Mouse (Mus musculus) G1E (cell line): ENCODE data around the gene Enc1. TPM values are rescaled to one million over a fixed set of nuclear protein-coding genes. Genes with fewer than 3 reads are reported as not detected.

Experiments used
- ATAC-seq: 2 replicates; pipeline ENCODE4 v1.8.0; 2016; ENCODE audit warnings: mild to moderate bottlenecking; ENCODE audit not compliant: insufficient number of reproducible peaks, poor library complexity, low FRiP score, severe bottlenecking; ENCODE audit errors: extremely low read depth
- DNase-seq: peaks from one replicate; pipeline ENCODE4 v3.0.0; 2012; ENCODE audit warnings: low spot score
- H3K27me3 ChIP-seq: 2 replicates; pipeline ENCODE4 v1.6.1; 2012; ENCODE audit warnings: mild to moderate bottlenecking, low read length, inconsistent platforms; ENCODE audit not compliant: insufficient read depth
- H3K36me3 ChIP-seq: replicated peaks from 2 replicates; pipeline ENCODE3; 2012; ENCODE audit warnings: mild to moderate bottlenecking, inconsistent platforms
- H3K4me1 ChIP-seq: 2 replicates; pipeline ENCODE4 v1.6.1; 2012; ENCODE audit warnings: low read depth, low read length, inconsistent platforms, mixed read lengths; ENCODE audit not compliant: insufficient read depth
- H3K4me3 ChIP-seq: 2 replicates; pipeline ENCODE4 v1.5.1; 2012; ENCODE audit warnings: low read depth, mild to moderate bottlenecking, inconsistent platforms, low read length, moderate library complexity, mixed read lengths
- H3K9me3 ChIP-seq: replicated peaks from 2 replicates; pipeline ENCODE4 v1.6.1; 2012; ENCODE audit warnings: inconsistent platforms
- CTCF ChIP-seq: IDR thresholded peaks from 2 replicates; pipeline ENCODE4 v1.5.1; 2012; ENCODE audit warnings: low read depth, low read length, inconsistent platforms, mixed read lengths
- GATA1 ChIP-seq: IDR thresholded peaks from 2 replicates; pipeline ENCODE4 v1.6.1; 2012; ENCODE audit warnings: borderline replicate concordance, low read length, inconsistent platforms, mixed read lengths
- GATA2 ChIP-seq: IDR thresholded peaks from 2 replicates; pipeline ENCODE4 v1.6.1; 2012; ENCODE audit warnings: low read depth, low read length, inconsistent platforms, borderline replicate concordance
- POLR2AphosphoS5 ChIP-seq: IDR thresholded peaks from 2 replicates; pipeline ENCODE4 v1.6.1; 2012; ENCODE audit warnings: low read depth, low read length, inconsistent platforms; ENCODE audit not compliant: insufficient replicate concordance
- TAL1 ChIP-seq: conservative IDR thresholded peaks from 2 replicates; pipeline ENCODE4 v1.6.1; 2012; ENCODE audit warnings: low read depth, low read length, inconsistent platforms, mixed read lengths
- polyA plus RNA-seq: library from polyadenylated mRNA; stranded (reverse); fragments of >175 nt; gene quantifications from 2 replicates; pipeline ENCODE4 v1.2.3, GENCODE M21; 2012
- total RNA-seq, 2 experiments: library from RNA; stranded (forward) in 1 of 2; stranded (reverse) in 1 of 2; fragments of 200-1000 nt in 1 of 2; fragments of >200 nt in 1 of 2; fragmentation: Nextera tagmentation in 1 of 2; gene quantifications; 2 replicates each; pipeline ENCODE4 v1.2.3; 2014 to 2017

Gene Enc1
- total and polyA plus RNA-seq, 3 experiments: 0.20 to 0.82 (median 0.38) TPM

DNA sequence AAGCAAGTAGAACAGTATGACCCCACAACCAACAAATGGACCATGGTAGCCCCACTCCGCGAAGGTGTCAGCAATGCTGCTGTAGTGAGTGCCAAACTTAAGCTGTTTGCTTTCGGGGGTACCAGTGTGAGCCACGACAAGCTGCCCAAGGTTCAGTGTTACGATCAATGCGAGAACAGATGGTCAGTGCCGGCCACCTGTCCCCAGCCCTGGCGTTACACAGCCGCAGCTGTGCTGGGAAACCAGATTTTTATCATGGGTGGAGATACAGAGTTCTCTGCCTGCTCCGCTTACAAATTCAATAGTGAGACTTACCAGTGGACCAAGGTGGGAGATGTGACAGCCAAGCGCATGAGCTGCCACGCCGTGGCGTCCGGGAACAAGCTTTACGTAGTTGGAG, 5.3 kb downstream of the Enc1 start:
- H3K9me3 ChIP-seq: 0 out of 2 replicates have a peak, but pooled peaks cover 4% of the 10 kb centered on the region
- peaks cover 32% of the 10 kb centered on the region for H3K27me3 ChIP-seq
- H3K4me1 ChIP-seq: no peaks in the 10 kb centered on the region
- ATAC-seq (no peak), DNase-seq (no peak)
- no peaks in the 10 kb centered on the region for H3K36me3 ChIP-seq
- no peak overlapping the region for H3K4me3 ChIP-seq
- TF ChIP-seq CTCF (no peak), TAL1 (no peak), POLR2AphosphoS5 (no peak), GATA2 (no peak), GATA1 (no peak)

DNA sequence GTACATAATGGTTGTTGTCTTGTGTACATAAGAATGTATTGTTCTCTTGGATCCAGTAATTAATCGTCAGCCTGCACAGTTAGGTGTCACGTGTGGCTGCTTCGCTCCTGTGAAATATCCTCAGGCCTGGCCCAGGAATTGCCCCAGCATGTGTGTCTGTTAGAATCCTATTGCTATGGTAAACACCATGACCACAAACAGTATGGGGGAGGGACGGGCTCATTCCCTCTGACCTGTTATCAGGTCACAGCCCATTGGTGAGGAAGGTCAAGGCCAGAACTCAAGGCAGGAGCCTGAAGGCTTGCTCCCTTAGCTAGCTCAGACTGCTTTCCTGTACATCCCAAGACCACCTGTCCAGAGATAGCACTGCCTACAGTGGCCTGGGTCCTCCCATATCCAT, 6.8 kb downstream of the Enc1 start:
- ATAC-seq (no peak), DNase-seq (no peak)
- no peak for TF ChIP-seq TAL1
- TF ChIP-seq CTCF: no peak
- TF ChIP-seq GATA2: no peak
- TF ChIP-seq POLR2AphosphoS5: no peak
- no peak for TF ChIP-seq GATA1
- H3K9me3 ChIP-seq: no peaks in the 10 kb centered on the region
- no peaks in the 10 kb centered on the region for H3K4me1 ChIP-seq
- H3K4me3 ChIP-seq: no peak overlapping the region
- H3K27me3 ChIP-seq: peaks cover 19% of the 10 kb centered on the region
- no peaks in the 10 kb centered on the region for H3K36me3 ChIP-seq

GRCm38 (mm10) chr13:97249051-97249461, 8.2 kb downstream of the Enc1 start:
- Histone ChIP-seq H3K4me3 (no peak overlapping the region), H3K4me1 (no peaks in the 10 kb centered on the region), H3K27me3 (peaks cover 18% of the 10 kb centered on the region), H3K9me3 (no peaks in the 10 kb centered on the region), H3K36me3 (no peaks in the 10 kb centered on the region)
- ATAC-seq (no peak), DNase-seq (no peak)
- TF ChIP-seq GATA2 (no peak), TAL1 (no peak), GATA1 (no peak), POLR2AphosphoS5 (no peak)

DNA sequence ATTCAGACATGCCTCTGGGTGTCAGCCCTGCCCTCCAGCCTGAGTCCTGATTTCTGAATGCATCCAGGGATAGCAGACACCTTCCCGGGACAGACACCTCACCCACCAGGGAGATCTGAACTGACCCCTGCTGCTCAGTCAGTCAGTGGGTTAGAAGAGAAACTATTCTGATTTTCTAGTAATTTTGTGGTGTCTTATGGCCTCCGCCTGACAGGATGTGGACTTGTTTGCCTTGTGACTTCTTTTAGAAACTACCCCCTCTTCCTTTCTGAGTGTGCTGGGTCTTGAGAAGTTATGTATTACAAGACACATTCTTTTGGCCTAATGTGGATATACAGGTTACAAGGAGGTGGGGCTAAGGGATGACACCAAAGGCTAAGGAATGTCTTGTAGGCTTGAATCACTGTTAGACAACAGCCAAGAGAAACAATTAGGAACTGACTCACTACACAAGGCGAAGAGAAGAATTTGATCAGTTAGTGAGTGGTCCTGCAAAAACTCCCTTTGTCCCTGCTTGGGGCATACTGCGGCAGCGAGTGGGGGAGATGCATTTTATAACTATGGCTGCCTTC, 8.7 kb downstream of the Enc1 start:
- DNase-seq: no peak
- TF ChIP-seq POLR2AphosphoS5: no peak
- no peak for TF ChIP-seq TAL1
- TF ChIP-seq CTCF: no peak
- no peak for TF ChIP-seq GATA1
- no peak for TF ChIP-seq GATA2
- Histone ChIP-seq H3K4me1 (no peaks in the 10 kb centered on the region), H3K36me3 (no peaks in the 10 kb centered on the region), H3K27me3 (peaks cover 19% of the 10 kb centered on the region), H3K4me3 (no peak overlapping the region), H3K9me3 (no peaks in the 10 kb centered on the region)
- ATAC-seq: no peak

GRCm38 (mm10) chr13:97250148-97250547, 9.2 kb downstream of the Enc1 start:
- Histone ChIP-seq H3K27me3 (peaks cover 19% of the 10 kb centered on the region), H3K9me3 (no peaks in the 10 kb centered on the region), H3K36me3 (no peaks in the 10 kb centered on the region), H3K4me3 (no peak overlapping the region), H3K4me1 (no peaks in the 10 kb centered on the region)
- ATAC-seq (no peak), DNase-seq (no peak)
- TF ChIP-seq CTCF (no peak), POLR2AphosphoS5 (no peak), GATA2 (no peak)

GRCm38 (mm10) chr13:97250551-97251380, 9.9 kb downstream of the Enc1 start:
- Histone ChIP-seq H3K9me3 (no peaks in the 10 kb centered on the region), H3K4me3 (no peak overlapping the region), H3K27me3 (peaks cover 19% of the 10 kb centered on the region), H3K4me1 (no peaks in the 10 kb centered on the region), H3K36me3 (no peaks in the 10 kb centered on the region)
- TF ChIP-seq GATA2: no peak
- TF ChIP-seq POLR2AphosphoS5: no peak
- TF ChIP-seq GATA1: no peak
- no peak for TF ChIP-seq TAL1
- TF ChIP-seq CTCF: no peak
- DNase-seq (no peak), ATAC-seq (no peak)

- Histone ChIP-seq H3K4me3 (no peak overlapping the region), H3K27me3 (peaks cover 15% of the 10 kb centered on the region), H3K9me3 (no peaks in the 10 kb centered on the region), H3K36me3 (no peaks in the 10 kb centered on the region), H3K4me1 (no peaks in the 10 kb centered on the region)
- no peak for TF ChIP-seq TAL1
- no peak for TF ChIP-seq GATA2
- TF ChIP-seq CTCF: no peak
- no peak for TF ChIP-seq GATA1
- TF ChIP-seq POLR2AphosphoS5: no peak
- ATAC-seq: no peak
- no peak for DNase-seq
Measured at GRCm38 (mm10) chr13:97251736-97252135, 10.8 kb downstream of the Enc1 start.
